Mouse (Mus musculus) forebrain, embryonic 11.5 days (tissue): Measurements from ENCODE around the gene Tspo2. TPM values are rescaled to one million over a fixed set of nuclear protein-coding genes. Genes with fewer than 3 reads are reported as not detected.

Source experiments
- ATAC-seq: fragments of 200-750 bp; cut with Nextera tagmentation; replicated peaks from 2 replicates; pipeline ENCODE4 v1.8.0; 2017; ENCODE audit warnings: moderate TSS enrichment; ENCODE audit not compliant: low FRiP score
- DNase-seq: peaks from one replicate; pipeline ENCODE4 v3.0.0-alpha.2; 2017; ENCODE audit warnings: low spot score
- H3K27ac ChIP-seq: fragments of 300-500 bp; sonication (generic); 2 replicates; pipeline ENCODE4 v1.5.1; 2014; ENCODE audit warnings: low read depth, low read length
- H3K27me3 ChIP-seq: fragments of 300-500 bp; sonication (generic); 2 replicates; pipeline ENCODE4 v1.6.1; 2014; ENCODE audit warnings: mild to moderate bottlenecking, low read length, mixed read lengths; ENCODE audit not compliant: control insufficient read depth, insufficient read depth
- H3K36me3 ChIP-seq: fragments of 300-500 bp; sonication (generic); 2 replicates; pipeline ENCODE4 v1.6.1; 2014; ENCODE audit warnings: mild to moderate bottlenecking, low read length, moderate library complexity, mixed read lengths; ENCODE audit not compliant: control insufficient read depth, insufficient read depth
- H3K4me1 ChIP-seq: fragments of 300-500 bp; sonication (generic); replicated peaks from 2 replicates; pipeline ENCODE4 v1.6.1; 2014; ENCODE audit warnings: low read length, mixed read lengths; ENCODE audit not compliant: control insufficient read depth, insufficient read depth
- H3K4me2 ChIP-seq: fragments of 300-500 bp; sonication (generic); 2 replicates; pipeline ENCODE4 v1.6.1; 2014; ENCODE audit warnings: low read depth, mild to moderate bottlenecking, low read length, moderate library complexity, mixed read lengths; ENCODE audit not compliant: severe bottlenecking
- H3K4me3 ChIP-seq: fragments of 300-500 bp; sonication (generic); 2 replicates; pipeline ENCODE4 v1.5.1; 2014; ENCODE audit warnings: low read depth, low read length
- H3K9ac ChIP-seq: fragments of 300-500 bp; sonication (generic); 2 replicates; pipeline ENCODE4 v1.6.1; 2014; ENCODE audit warnings: low read length
- H3K9me3 ChIP-seq: fragments of 300-500 bp; sonication (generic); 2 replicates; pipeline ENCODE4 v1.6.1; 2016; ENCODE audit warnings: low read length, mixed read lengths; ENCODE audit not compliant: control insufficient read depth
- WGBS: fragments of 180-500 bp; shearing (Covaris S2); extraction: QIAGEN DNeasy Blood & Tissue Kit; methylation state at CpG from one replicate; pipeline ENCODE4 v1.1.7; 2014; 5-methylcytosine and 5-hydroxymethylcytosine counted together
- polyA plus RNA-seq: library from polyadenylated mRNA; unstranded; fragments of >200 nt; fragmentation: Nextera tagmentation; extraction: Ambion mirVana; gene quantifications from 2 replicates; pipeline ENCODE4 v1.2.1, GENCODE M21; 2014

The Tspo2 gene
- polyA plus RNA-seq, 1 experiment from 2014 or later, result 0.63 TPM

DNA sequence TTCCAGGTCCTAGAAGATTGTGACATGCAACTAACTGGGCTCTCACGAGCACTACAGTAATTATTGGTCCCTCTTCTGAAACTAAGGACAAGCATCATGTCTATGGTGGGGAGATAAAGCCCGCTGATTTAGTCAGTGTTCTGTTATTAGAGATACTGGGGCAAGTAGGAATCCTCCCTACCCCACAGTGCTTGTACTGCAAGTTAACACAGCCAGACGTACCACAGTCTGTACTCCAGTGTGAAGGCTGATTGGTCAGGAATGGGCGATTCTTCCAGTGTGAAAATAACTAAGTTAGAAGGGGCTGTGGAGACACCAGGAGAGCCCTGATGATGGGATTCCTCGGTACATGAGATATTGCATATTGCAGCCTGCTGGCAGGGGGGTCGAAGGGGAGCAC, 33.8 kb downstream of the Tspo2 start:
- Histone ChIP-seq H3K4me1 (no peaks in the 10 kb centered on the region), H3K4me2 (no peak overlapping the region), H3K9me3 (no peaks in the 10 kb centered on the region), H3K27ac (no peak overlapping the region), H3K36me3 (no peaks in the 10 kb centered on the region; the same call in 1 of the 2 replicates), H3K27me3 (no peaks in the 10 kb centered on the region), H3K4me3 (no peak overlapping the region), H3K9ac (no peak overlapping the region)
- DNase-seq (no peak), ATAC-seq (no peak)
- 91% methylated on average over 6 of the region's 6 CpGs for WGBS

DNA sequence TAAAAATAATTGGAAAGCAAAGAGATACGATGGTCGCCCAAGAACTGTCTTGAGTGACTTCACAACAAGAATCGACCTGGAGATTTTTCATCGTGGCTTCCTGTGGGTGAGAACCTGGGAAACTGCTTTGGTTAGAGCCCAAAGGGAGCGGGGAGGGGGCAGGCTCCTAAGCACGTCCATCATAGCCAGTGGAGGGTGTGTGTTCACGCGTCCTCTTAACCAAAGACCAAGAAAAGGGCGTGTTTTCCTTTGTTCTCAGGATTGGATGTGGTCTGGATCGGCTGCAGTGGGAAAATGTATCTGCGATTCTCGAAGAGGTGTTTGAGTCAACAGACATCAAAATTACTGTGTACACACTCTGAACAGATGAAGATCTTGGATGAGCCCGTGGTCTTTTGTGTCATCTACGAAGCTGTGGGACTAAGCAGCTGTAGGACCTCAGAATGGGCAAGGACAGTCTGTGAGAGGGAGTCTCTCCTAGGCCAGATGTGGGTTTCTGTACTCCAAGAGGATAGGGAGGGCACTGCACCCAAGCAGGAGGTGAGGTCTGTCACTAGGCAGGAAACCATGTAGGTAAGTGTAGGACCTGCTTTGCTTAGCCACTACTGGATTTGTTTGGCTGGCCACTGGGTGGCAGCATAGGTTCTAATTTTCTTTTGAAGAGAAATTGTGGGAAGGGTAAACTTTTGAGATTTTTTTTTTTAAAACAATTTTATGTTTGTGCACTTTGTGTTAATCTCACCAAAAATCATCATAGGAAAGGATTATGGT, 34.7 kb downstream of the Tspo2 start:
- no peak overlapping the region for H3K4me3 ChIP-seq
- H3K36me3 ChIP-seq, result no peaks in the 10 kb centered on the region; the same call in 1 of the 2 replicates
- H3K4me1 ChIP-seq, result no peaks in the 10 kb centered on the region
- ATAC-seq, result peak; percentile 69; the same call in 1 of the 2 replicates
- H3K9ac ChIP-seq, result no peak overlapping the region
- H3K4me2 ChIP-seq, result no peak overlapping the region
- no peak overlapping the region for H3K27ac ChIP-seq
- 89% methylated on average over 14 of the region's 14 CpGs for WGBS
- H3K27me3 ChIP-seq, result no peaks in the 10 kb centered on the region
- no peaks in the 10 kb centered on the region for H3K9me3 ChIP-seq
- peak; percentile 76 for DNase-seq

DNA sequence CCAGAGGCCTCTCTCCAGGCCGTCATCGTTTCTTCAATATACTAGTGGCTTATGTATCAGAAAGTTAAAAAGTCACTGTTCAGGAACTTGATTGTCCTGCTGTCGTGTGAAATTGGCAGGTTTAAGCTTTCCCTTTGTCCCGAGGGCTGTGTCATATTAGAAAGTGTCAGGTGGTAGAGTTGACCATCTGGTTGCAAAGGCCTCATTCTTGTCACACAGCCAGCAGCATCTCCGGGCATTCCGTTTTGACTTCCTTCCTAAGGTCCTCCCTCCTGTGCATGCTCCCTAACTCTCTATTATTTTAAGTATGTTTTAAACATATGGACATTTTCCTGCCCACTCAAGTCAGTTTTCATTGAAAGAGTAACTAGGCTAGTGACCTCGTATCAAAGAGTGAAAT, 35.3 kb downstream of the Tspo2 start:
- DNase-seq (no peak), ATAC-seq (no peak)
- Histone ChIP-seq H3K4me1 (no peaks in the 10 kb centered on the region; the same call in 1 of the 2 replicates), H3K27ac (no peak overlapping the region), H3K36me3 (no peaks in the 10 kb centered on the region; the same call in 1 of the 2 replicates), H3K4me3 (no peak overlapping the region), H3K27me3 (no peaks in the 10 kb centered on the region), H3K9ac (no peak overlapping the region), H3K4me2 (no peak overlapping the region), H3K9me3 (no peaks in the 10 kb centered on the region)
- WGBS, result 92% methylated on average over 7 of the region's 7 CpGs

DNA sequence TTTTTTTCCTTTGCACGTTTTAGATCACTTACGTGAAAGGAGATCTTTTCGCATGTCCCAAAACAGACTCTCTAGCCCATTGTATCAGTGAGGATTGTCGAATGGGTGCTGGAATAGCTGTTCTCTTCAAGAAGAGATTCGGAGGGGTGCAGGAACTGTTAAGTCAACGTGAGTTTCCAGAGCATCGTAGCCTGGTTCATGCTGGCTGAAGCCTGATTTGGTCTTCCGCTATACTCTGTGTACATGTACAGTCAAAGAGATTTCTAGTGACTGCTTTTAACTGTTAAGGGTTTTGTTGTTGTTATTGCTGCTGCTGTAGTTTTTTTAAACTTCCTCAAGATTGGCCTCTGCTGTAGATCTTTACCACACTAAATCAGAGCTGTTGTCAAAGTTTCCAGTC, 40.1 kb downstream of the Tspo2 start:
- H3K27ac ChIP-seq, result peak overlapping the region; percentile 98; the same call in 1 of the 2 replicates
- no peaks in the 10 kb centered on the region for H3K9me3 ChIP-seq
- no peak for DNase-seq
- no peak for ATAC-seq
- H3K36me3 ChIP-seq, result no peaks in the 10 kb centered on the region; the same call in 1 of the 2 replicates
- peak overlapping the region; percentile 84 for H3K4me3 ChIP-seq
- peaks cover 5% of the 10 kb centered on the region; the same call in 1 of the 2 replicates for H3K4me1 ChIP-seq
- H3K4me2 ChIP-seq, result peak overlapping the region; percentile 54
- peak overlapping the region; percentile 86 for H3K9ac ChIP-seq
- H3K27me3 ChIP-seq, result no peaks in the 10 kb centered on the region
- 63% methylated on average over 8 of the region's 8 CpGs for WGBS

DNA sequence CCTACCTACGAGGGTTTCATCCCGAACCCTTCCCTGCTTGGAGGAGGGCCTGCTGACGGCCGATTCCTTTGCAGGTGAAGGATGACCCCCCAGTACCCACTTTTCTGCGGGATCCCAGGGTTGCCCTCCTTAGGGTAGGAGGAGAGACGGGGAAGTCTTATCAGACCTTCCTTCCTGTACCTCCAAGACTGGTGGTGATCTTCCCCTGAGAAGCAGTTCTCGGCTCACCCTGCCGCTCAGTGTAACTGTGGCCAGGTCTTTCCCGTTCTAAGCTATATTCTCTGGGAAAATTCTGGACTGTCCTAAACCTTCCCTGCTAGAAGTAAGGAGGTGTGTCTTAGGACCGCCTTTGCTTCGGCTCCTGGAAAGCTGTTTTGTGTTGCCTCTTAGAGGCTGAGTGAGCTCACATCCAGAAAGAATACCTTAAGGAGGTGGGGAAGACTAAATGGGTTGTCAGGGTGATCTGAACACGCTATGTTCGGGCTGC, 41.0 kb downstream of the Tspo2 start:
- Histone ChIP-seq H3K36me3 (no peaks in the 10 kb centered on the region; the same call in 1 of the 2 replicates), H3K4me3 (peak overlapping the region; percentile 84), H3K27me3 (no peaks in the 10 kb centered on the region), H3K27ac (peak overlapping the region; percentile 98), H3K9ac (peak overlapping the region; percentile 86), H3K9me3 (no peaks in the 10 kb centered on the region), H3K4me1 (peaks cover 5% of the 10 kb centered on the region; the same call in 1 of the 2 replicates), H3K4me2 (peak overlapping the region; percentile 54)
- peak; percentile 26 for ATAC-seq
- DNase-seq, result no peak
- 0% methylated on average over 13 of the region's 13 CpGs for WGBS

DNA sequence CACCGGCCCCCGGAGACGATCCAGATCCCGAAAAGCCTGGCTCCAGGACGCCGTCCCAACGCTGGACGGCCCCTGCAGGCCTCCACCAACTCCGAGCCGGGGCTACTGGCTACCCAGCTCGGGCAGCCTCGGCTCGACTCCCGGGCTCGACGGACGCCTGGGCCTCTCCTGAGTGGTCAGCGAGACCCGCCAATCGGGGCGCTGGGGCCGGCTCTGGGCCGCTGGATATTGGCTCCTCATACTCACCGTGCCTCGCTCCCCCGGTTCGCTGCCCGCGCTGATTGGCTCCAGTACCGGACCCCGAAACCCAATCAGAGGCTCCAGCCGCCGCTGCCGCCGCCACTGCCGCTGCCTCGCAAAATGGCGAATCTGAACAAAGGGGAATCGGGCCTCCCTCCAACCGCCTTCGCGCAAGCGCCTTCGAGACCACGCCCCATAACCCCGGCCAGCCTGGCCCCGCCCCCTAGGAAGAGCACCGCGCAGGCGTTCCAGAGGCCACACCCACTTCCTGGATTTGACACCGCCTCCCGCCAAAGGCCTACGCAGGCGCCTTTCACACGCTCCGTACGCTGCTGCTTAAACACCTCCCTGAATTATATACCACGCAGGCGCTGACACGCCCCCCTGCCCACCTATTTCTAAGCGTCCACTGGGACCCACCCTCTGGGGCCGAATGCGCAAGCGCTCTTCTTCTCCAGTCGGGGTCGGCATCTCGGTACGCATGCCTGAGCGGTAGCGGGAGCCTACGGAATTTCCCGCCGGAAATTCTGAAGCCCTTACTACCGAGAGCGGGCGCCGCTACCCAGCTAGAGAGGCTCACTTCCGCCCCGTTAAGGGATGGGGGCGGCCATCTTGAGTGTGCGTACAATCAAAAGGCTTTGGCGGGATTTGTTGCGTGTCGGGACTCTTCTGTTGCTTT, 41.7 kb downstream of the Tspo2 start, which contains the start of the genes Nfya and Oard1:
Gene Nfya, minus strand, starts transcription at position 527 of the 919 bp plus-strand sequence.
Gene Oard1, plus strand, starts transcription at position 635 of the 919 bp plus-strand sequence.
- ATAC-seq, result peak; percentile 97
- H3K9me3 ChIP-seq, result no peaks in the 10 kb centered on the region
- peak within 1 kb of the TSS; percentile 84 for H3K4me3 ChIP-seq
- H3K27me3 ChIP-seq, result no peaks in the 10 kb centered on the region
- peak; percentile 100 for DNase-seq
- peaks cover 5% of the 10 kb centered on the region; the same call in 1 of the 2 replicates for H3K4me1 ChIP-seq
- WGBS, result under 1% methylated on average over 72 of the region's 84 CpGs
- peak within 1 kb of the TSS; percentile 77 for H3K4me2 ChIP-seq
- H3K27ac ChIP-seq, result peak within 1 kb of the TSS; percentile 100
- peak within 1 kb of the TSS; percentile 100 for H3K9ac ChIP-seq
- no peaks in the 10 kb centered on the region; the same call in 1 of the 2 replicates for H3K36me3 ChIP-seq

DNA sequence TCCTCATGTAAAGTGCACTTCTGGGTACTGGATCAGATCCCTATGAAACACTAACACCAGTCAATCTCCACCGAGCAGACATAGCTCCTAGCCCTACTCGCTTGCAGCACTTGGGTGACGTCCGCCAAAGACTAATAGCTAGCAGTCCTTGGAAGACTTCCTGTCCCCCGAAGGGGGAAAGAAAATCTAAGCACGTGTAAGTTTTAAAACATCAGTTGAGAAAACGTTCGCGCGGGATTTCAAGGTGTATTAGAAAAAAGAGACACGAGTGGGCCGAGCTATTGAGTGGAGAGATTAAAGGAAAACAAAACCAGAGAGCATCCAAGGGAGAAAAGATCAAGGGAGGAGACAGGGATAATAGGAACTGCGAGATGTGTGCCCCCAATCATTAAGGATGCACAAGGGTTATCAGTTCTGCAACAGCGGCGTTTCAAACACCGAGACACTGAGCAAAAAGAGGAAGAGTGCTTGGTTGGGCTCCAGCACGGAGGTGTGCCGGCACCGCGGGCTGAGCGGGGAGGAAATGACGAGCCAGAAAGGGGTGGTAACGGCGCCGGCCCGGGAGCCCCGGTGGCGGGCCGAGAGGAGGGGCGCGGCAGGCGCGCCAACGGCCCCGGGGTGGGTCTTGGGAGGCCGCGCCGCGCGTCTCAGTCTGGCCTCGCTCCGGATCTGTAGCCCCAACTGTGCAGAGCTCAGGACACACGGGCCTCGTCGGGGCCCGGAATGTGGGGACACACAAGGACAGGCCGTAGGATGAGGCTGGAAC, 42.6 kb downstream of the Tspo2 start:
- Histone ChIP-seq H3K4me3 (peak overlapping the region; percentile 84), H3K36me3 (no peaks in the 10 kb centered on the region), H3K9ac (peak overlapping the region; percentile 100), H3K27ac (peak overlapping the region; percentile 100), H3K9me3 (no peaks in the 10 kb centered on the region), H3K4me1 (peaks cover 5% of the 10 kb centered on the region; the same call in 1 of the 2 replicates), H3K4me2 (peak overlapping the region; percentile 77), H3K27me3 (no peaks in the 10 kb centered on the region)
- WGBS, result under 1% methylated on average over 39 of the region's 47 CpGs
- DNase-seq (peak; percentile 85), ATAC-seq (peak; percentile 37)
